Mouse (Mus musculus) layer of hippocampus, adult 2 months (tissue): ENCODE results near the gene Hadha. TPM values are rescaled to one million over a fixed set of nuclear protein-coding genes. Genes with fewer than 3 reads are reported as not detected.

Source experiments
- DNase-seq, 2 experiments: peaks; one replicate each; pipeline ENCODE4 v3.0.0; 2022; ENCODE audit warnings: low spot score in 2 of 2
- H3K27ac ChIP-seq: fragments of 200-600 bp; 2 replicates; pipeline ENCODE4 v1.8.1; 2022
- H3K4me3 ChIP-seq: fragments of 200-600 bp; 2 replicates; pipeline ENCODE4 v1.8.1; 2022; ENCODE audit warnings: mild to moderate bottlenecking
- CTCF ChIP-seq: fragments of 200-600 bp; conservative IDR thresholded peaks from 2 replicates; pipeline ENCODE4 v1.8.1; 2022; ENCODE audit warnings: antibody characterized with exemption, mild to moderate bottlenecking, moderate library complexity
- total RNA-seq, 2 experiments: library from RNA; stranded (reverse); gene quantifications; 2 replicates each; pipeline ENCODE4 v1.2.3; 2021

The Hadha gene
- total RNA-seq, 2 experiments from 2014 or later = 77.8 to 80.9 TPM

GRCm38 (mm10) chr5:30146526-30146925 lies 8.4 kb downstream of the Hadha start:
- H3K4me3 ChIP-seq = no peak overlapping the region
- no peak for DNase-seq
- H3K27ac ChIP-seq = no peak overlapping the region
- no peak for TF ChIP-seq CTCF

- no peak for TF ChIP-seq CTCF
- no peak for DNase-seq
- no peak overlapping the region for H3K4me3 ChIP-seq
- no peak overlapping the region for H3K27ac ChIP-seq
Observed at GRCm38 (mm10) chr5:30138193-30138592, 16.8 kb downstream of the Hadha start.

- no peak for TF ChIP-seq CTCF
- DNase-seq = no peak
- H3K27ac ChIP-seq = no peak overlapping the region
- no peak overlapping the region for H3K4me3 ChIP-seq
Observed at GRCm38 (mm10) chr5:30137271-30137670, 17.7 kb downstream of the Hadha start.

- no peak for DNase-seq
- no peak overlapping the region for H3K27ac ChIP-seq
- no peak overlapping the region for H3K4me3 ChIP-seq
- no peak for TF ChIP-seq CTCF
Observed at GRCm38 (mm10) chr5:30135711-30136231, 19.2 kb downstream of the Hadha start.

- Histone ChIP-seq H3K27ac (no peak overlapping the region), H3K4me3 (no peak overlapping the region)
- no peak for TF ChIP-seq CTCF
- no peak for DNase-seq
Observed at GRCm38 (mm10) chr5:30132173-30132572, 22.8 kb downstream of the Hadha start.

GRCm38 (mm10) chr5:30131246-30131645 lies 23.7 kb downstream of the Hadha start:
- H3K4me3 ChIP-seq = no peak overlapping the region
- H3K27ac ChIP-seq = no peak overlapping the region
- no peak for DNase-seq
- no peak for TF ChIP-seq CTCF

- Histone ChIP-seq H3K4me3 (no peak overlapping the region), H3K27ac (no peak overlapping the region)
- DNase-seq = no peak
- TF ChIP-seq CTCF = no peak
Observed at GRCm38 (mm10) chr5:30128680-30129079, 26.3 kb downstream of the Hadha start.

GRCm38 (mm10) chr5:30127921-30128597 lies 26.9 kb downstream of the Hadha start:
- DNase-seq = no peak
- H3K4me3 ChIP-seq = no peak overlapping the region
- no peak for TF ChIP-seq CTCF
- H3K27ac ChIP-seq = 0 out of 2 replicates have a peak overlapping the region, but pooled peaks have one; percentile 14

- no peak overlapping the region for H3K4me3 ChIP-seq
- H3K27ac ChIP-seq = no peak overlapping the region
- DNase-seq = no peak
- TF ChIP-seq CTCF = no peak
Observed at GRCm38 (mm10) chr5:30126756-30127155, 28.2 kb downstream of the Hadha start.

GRCm38 (mm10) chr5:30125587-30125986 lies 29.4 kb downstream of the Hadha start:
- TF ChIP-seq CTCF = peak; percentile 84
- Histone ChIP-seq H3K4me3 (no peak overlapping the region), H3K27ac (no peak overlapping the region)
- no peak for DNase-seq

GRCm38 (mm10) chr5:30122481-30122880 lies 32.5 kb downstream of the Hadha start:
- no peak overlapping the region for H3K27ac ChIP-seq
- H3K4me3 ChIP-seq = no peak overlapping the region
- no peak for DNase-seq
- no peak for TF ChIP-seq CTCF

- Histone ChIP-seq H3K4me3 (no peak overlapping the region), H3K27ac (no peak overlapping the region)
- no peak for TF ChIP-seq CTCF
- no peak for DNase-seq
Observed at GRCm38 (mm10) chr5:30120106-30120505, 34.9 kb downstream of the Hadha start.

GRCm38 (mm10) chr5:30119163-30119562 lies 35.8 kb downstream of the Hadha start:
- Histone ChIP-seq H3K4me3 (no peak overlapping the region), H3K27ac (no peak overlapping the region)
- DNase-seq = no peak
- TF ChIP-seq CTCF = no peak

GRCm38 (mm10) chr5:30118018-30118417 lies 36.9 kb downstream of the Hadha start:
- H3K4me3 ChIP-seq = no peak overlapping the region
- no peak for TF ChIP-seq CTCF
- DNase-seq = no peak

More at GRCm38 (mm10) chr5:30118018-30118417, 36.9 kb downstream of the Hadha start:
- H3K27ac ChIP-seq = no peak overlapping the region
